Mouse (Mus musculus) kidney, embryonic 14.5 days (tissue): ENCODE measurements at regions not wholly inside any gene's neighbourhood (a gene's known extent, or its start where the extent isn't known, plus 50 kb on each side); places are given as distances from the start of the nearest gene placed in this dataset.

Source experiments
- ATAC-seq: fragments of 200-750 bp; cut with Nextera tagmentation; 2 replicates; pipeline ENCODE4 v1.8.0; 2017; ENCODE audit warnings: moderate number of reproducible peaks, mild to moderate bottlenecking, moderate TSS enrichment, moderate library complexity; ENCODE audit not compliant: low FRiP score, low TSS enrichment
- H3K27ac ChIP-seq: fragments of 300-500 bp; sonication (generic); 2 replicates; pipeline ENCODE4 v1.5.1; 2014; ENCODE audit warnings: low read depth, mild to moderate bottlenecking, low read length, moderate library complexity, mixed read lengths
- H3K27me3 ChIP-seq: fragments of 300-500 bp; sonication (generic); 2 replicates; pipeline ENCODE4 v1.6.1; 2014; ENCODE audit warnings: mild to moderate bottlenecking, low read length; ENCODE audit not compliant: control insufficient read depth, insufficient read depth
- H3K36me3 ChIP-seq: fragments of 300-500 bp; sonication (generic); 2 replicates; pipeline ENCODE4 v1.6.1; 2014; ENCODE audit warnings: low read length, mixed read lengths; ENCODE audit not compliant: control insufficient read depth, insufficient read depth
- H3K4me1 ChIP-seq: fragments of 300-500 bp; sonication (generic); 2 replicates; pipeline ENCODE4 v1.6.1; 2014; ENCODE audit warnings: low read length, mixed read lengths; ENCODE audit not compliant: control insufficient read depth, insufficient read depth
- H3K4me2 ChIP-seq: fragments of 300-500 bp; sonication (generic); replicated peaks from 2 replicates; pipeline ENCODE4 v1.6.1; 2014; ENCODE audit warnings: low read depth, mild to moderate bottlenecking, low read length
- H3K4me3 ChIP-seq: fragments of 300-500 bp; sonication (generic); 2 replicates; pipeline ENCODE4 v1.5.1; 2014; ENCODE audit warnings: mild to moderate bottlenecking, low read length
- H3K9ac ChIP-seq: fragments of 300-500 bp; sonication (generic); 2 replicates; pipeline ENCODE4 v1.6.1; 2014; ENCODE audit warnings: low read depth, mild to moderate bottlenecking, low read length, moderate library complexity
- H3K9me3 ChIP-seq: fragments of 300-500 bp; sonication (generic); 2 replicates; pipeline ENCODE4 v1.6.1; 2016; ENCODE audit warnings: low read length; ENCODE audit not compliant: control insufficient read depth
- WGBS: fragments of 180-500 bp; shearing (Covaris S2); extraction: QIAGEN DNeasy Blood & Tissue Kit; methylation state at CpG from one replicate; pipeline ENCODE4 v1.1.7; 2014; 5-methylcytosine and 5-hydroxymethylcytosine counted together

DNA sequence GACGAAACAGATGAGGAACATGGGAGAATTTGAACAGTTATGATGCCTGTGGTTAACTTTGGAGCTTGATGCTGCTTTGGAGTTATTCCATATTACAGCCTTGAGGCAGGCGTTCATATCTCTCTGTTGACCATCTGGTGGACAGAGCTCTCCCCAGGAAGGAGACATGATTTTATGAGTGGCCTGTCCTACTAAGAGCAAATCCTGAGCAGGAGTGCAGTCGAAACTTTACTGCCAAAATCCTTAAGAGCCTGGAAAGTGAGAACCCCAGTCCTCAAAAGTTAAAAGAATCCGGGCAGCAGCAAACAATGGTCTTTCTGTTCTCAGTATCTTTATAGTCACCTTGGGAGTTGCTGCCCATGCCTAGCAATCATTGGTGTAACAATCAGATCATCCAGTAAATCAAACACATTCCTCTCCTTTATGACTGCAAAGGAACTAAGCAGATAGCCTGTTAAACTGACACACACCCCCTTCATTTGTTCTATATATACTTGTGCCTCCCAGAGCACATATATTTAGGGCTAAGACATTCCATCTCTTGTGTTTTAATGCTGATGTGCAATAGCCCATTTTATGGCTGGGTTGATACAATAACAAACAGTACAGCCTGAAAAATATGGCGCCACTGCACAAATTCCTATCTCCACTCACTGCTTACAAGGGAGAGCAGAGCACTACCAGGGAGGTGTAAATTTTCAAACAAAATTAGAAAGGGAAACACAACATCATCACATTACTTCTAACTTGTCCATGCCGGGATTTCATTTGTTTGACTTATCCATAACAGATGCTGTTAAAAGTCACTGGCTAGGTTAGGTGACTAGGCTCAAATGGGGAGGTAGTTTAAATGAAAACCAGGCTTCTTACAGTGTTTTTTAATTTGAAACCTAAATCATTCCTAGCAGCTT, 312.5 kb upstream of the Gm11146 start:
- Histone ChIP-seq H3K4me1 (peaks cover 4% of the 10 kb centered on the region; the same call in 1 of the 2 replicates), H3K4me3 (no peak overlapping the region), H3K27ac (no peak overlapping the region), H3K9me3 (no peaks in the 10 kb centered on the region), H3K36me3 (no peaks in the 10 kb centered on the region), H3K27me3 (no peaks in the 10 kb centered on the region), H3K9ac (no peak overlapping the region), H3K4me2 (no peak overlapping the region)
- ATAC-seq, result peak; percentile 91
- 32% methylated on average over 6 of the region's 6 CpGs for WGBS

- Histone ChIP-seq H3K4me3 (no peak overlapping the region), H3K4me2 (no peak overlapping the region), H3K4me1 (no peaks in the 10 kb centered on the region), H3K9me3 (no peaks in the 10 kb centered on the region), H3K27ac (no peak overlapping the region), H3K27me3 (no peaks in the 10 kb centered on the region), H3K9ac (no peak overlapping the region), H3K36me3 (no peaks in the 10 kb centered on the region)
- WGBS, result 68% methylated on average over 2 of the region's 2 CpGs
- ATAC-seq, result no peak
Observed at GRCm38 (mm10) chr16:77894247-77894646, 292.4 kb upstream of the Gm11146 start.

DNA sequence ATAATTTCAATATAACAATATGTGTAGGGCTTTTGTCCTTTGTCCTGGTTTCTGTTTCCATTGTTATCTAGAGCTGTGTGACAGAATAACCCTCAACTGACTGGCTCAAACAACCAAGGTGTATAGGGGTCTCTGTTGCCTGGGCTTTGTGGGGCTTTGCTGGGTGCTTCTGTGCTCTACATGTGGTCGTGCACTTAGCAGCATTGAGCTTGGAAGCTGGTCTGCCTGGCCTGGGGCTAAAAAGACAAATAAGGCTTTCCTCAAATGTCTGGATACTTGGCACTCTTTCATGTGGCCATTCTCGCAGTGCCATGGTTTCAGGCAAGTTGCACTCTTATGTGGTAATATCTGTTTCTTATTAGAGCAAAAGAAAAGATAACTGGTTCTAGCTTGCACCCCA, 291.8 kb upstream of the Gm11146 start:
- 69% methylated on average over 2 of the region's 2 CpGs for WGBS
- Histone ChIP-seq H3K4me2 (no peak overlapping the region), H3K27ac (no peak overlapping the region), H3K4me3 (no peak overlapping the region), H3K4me1 (no peaks in the 10 kb centered on the region), H3K9me3 (no peaks in the 10 kb centered on the region), H3K36me3 (no peaks in the 10 kb centered on the region), H3K27me3 (no peaks in the 10 kb centered on the region), H3K9ac (no peak overlapping the region)
- no peak for ATAC-seq

- Histone ChIP-seq H3K4me1 (no peaks in the 10 kb centered on the region), H3K9ac (no peak overlapping the region), H3K27ac (no peak overlapping the region), H3K36me3 (no peaks in the 10 kb centered on the region), H3K4me2 (no peak overlapping the region), H3K9me3 (no peaks in the 10 kb centered on the region), H3K27me3 (no peaks in the 10 kb centered on the region), H3K4me3 (no peak overlapping the region)
- 93% methylated on average over 2 of the region's 2 CpGs for WGBS
- ATAC-seq, result no peak
Observed at GRCm38 (mm10) chr16:77892731-77893130, 290.8 kb upstream of the Gm11146 start.

GRCm38 (mm10) chr16:77889348-77889747, 287.5 kb upstream of the Gm11146 start:
- WGBS, result 87% methylated on average over 11 of the region's 11 CpGs
- no peaks in the 10 kb centered on the region for H3K27me3 ChIP-seq
- no peak overlapping the region for H3K4me3 ChIP-seq
- no peak overlapping the region for H3K4me2 ChIP-seq
- no peak for ATAC-seq
- H3K36me3 ChIP-seq, result no peaks in the 10 kb centered on the region
- no peaks in the 10 kb centered on the region for H3K4me1 ChIP-seq
- H3K9ac ChIP-seq, result no peak overlapping the region
- H3K9me3 ChIP-seq, result no peaks in the 10 kb centered on the region
- no peak overlapping the region for H3K27ac ChIP-seq

- no peaks in the 10 kb centered on the region for H3K9me3 ChIP-seq
- ATAC-seq, result no peak
- WGBS, result 90% methylated on average over 15 of the region's 15 CpGs
Observed at GRCm38 (mm10) chr16:77885060-77885679, 283.3 kb upstream of the Gm11146 start.

GRCm38 (mm10) chr16:77884495-77884894, 282.6 kb upstream of the Gm11146 start:
- no peak overlapping the region for H3K27ac ChIP-seq
- no peak overlapping the region for H3K4me2 ChIP-seq
- WGBS, result 93% methylated on average over 9 of the region's 9 CpGs
- no peak for ATAC-seq
- H3K4me1 ChIP-seq, result no peaks in the 10 kb centered on the region
- H3K27me3 ChIP-seq, result no peaks in the 10 kb centered on the region
- no peaks in the 10 kb centered on the region for H3K36me3 ChIP-seq
- no peak overlapping the region for H3K4me3 ChIP-seq
- H3K9ac ChIP-seq, result no peak overlapping the region
- H3K9me3 ChIP-seq, result no peaks in the 10 kb centered on the region

More at GRCm38 (mm10) chr16:77885060-77885679, 283.3 kb upstream of the Gm11146 start:
- Histone ChIP-seq H3K36me3 (no peaks in the 10 kb centered on the region), H3K4me2 (no peak overlapping the region), H3K4me3 (no peak overlapping the region), H3K27me3 (no peaks in the 10 kb centered on the region), H3K9ac (no peak overlapping the region), H3K27ac (no peak overlapping the region), H3K4me1 (no peaks in the 10 kb centered on the region)

DNA sequence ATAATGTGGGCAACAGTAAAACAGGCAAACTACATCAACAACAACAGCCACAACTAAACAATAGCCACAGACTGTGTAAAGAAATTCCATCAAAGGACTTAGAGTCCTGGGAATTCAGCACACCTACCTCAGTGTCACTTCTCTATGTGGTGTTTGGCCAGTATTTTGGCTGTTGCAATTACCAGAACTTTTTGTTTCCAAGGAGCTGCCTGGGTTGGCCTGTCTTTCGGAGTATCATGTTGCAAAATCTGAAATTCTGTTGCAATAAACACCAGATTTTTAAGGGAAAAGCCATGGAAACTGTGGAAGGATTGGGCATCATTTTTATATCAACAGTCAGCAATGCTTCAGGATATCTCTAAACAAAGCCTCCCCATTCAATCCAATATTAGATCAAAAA, 275.1 kb upstream of the Gm11146 start:
- Histone ChIP-seq H3K27ac (no peak overlapping the region), H3K9ac (no peak overlapping the region), H3K4me1 (no peaks in the 10 kb centered on the region), H3K27me3 (no peaks in the 10 kb centered on the region), H3K9me3 (no peaks in the 10 kb centered on the region), H3K4me2 (no peak overlapping the region), H3K36me3 (no peaks in the 10 kb centered on the region), H3K4me3 (no peak overlapping the region)
- ATAC-seq, result no peak
- WGBS, result 94% methylated on average over 1 of the region's 1 CpGs

DNA sequence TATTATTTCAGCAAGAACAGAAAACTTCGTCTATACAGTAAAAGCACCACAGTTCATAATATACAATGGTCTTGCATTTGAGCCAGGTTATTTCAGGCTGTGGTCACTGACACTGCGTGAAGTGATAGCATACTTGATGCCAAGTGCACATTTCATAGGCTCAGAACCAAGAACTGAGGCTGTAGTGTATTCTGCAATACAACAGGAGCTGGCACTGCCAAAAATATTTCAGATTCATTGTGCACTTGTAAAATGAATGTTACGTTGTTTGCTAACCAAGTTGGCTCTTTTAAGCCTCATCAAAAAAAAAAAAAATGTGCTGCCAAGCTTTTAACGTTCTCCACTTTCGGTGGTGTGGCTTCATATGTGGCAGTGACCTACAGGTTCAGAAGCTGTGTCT, 261.4 kb upstream of the Gm11146 start:
- H3K4me2 ChIP-seq, result no peak overlapping the region
- WGBS, result 95% methylated on average over 5 of the region's 5 CpGs
- no peaks in the 10 kb centered on the region for H3K9me3 ChIP-seq
- H3K36me3 ChIP-seq, result no peaks in the 10 kb centered on the region
- H3K4me1 ChIP-seq, result no peaks in the 10 kb centered on the region
- H3K27me3 ChIP-seq, result no peaks in the 10 kb centered on the region
- no peak overlapping the region for H3K27ac ChIP-seq
- no peak for ATAC-seq
- H3K9ac ChIP-seq, result no peak overlapping the region
- no peak overlapping the region for H3K4me3 ChIP-seq
